Mouse (Mus musculus) C2C12 (cell line): ENCODE measurements around the gene Kif14. TPM values are rescaled to one million over a fixed set of nuclear protein-coding genes. Genes with fewer than 3 reads are reported as not detected.
"Not testable (repeated sequence)": the region's sequence is repeated elsewhere in the genome, so short reads cannot be mapped to it uniquely, and the experiment has no call there.

Source experiments
- H3K27me3 ChIP-seq: one replicate; pipeline ENCODE4 v1.6.1; 2011; ENCODE audit not compliant: control insufficient read depth, insufficient read depth, insufficient read length
- H3K36me3 ChIP-seq: one replicate; pipeline ENCODE4 v1.6.1; 2011; ENCODE audit not compliant: control insufficient read depth, insufficient read depth
- H3K4me3 ChIP-seq: one replicate; pipeline ENCODE4 v1.5.1; 2011; ENCODE audit warnings: mild to moderate bottlenecking, control low read depth; ENCODE audit not compliant: poor library complexity, insufficient read depth, severe bottlenecking
- H3K79me2 ChIP-seq: one replicate; pipeline ENCODE4 v1.6.1; 2011; ENCODE audit not compliant: control insufficient read depth, insufficient read depth
- H3K79me3 ChIP-seq: one replicate; pipeline ENCODE4 v1.6.1; 2011; ENCODE audit warnings: low read depth, control low read depth
- H3ac ChIP-seq: one replicate; pipeline ENCODE3; 2011; ENCODE audit warnings: low read depth; ENCODE audit not compliant: control insufficient read depth, insufficient read length
- CEBPB ChIP-seq: IDR thresholded peaks from one replicate; pipeline ENCODE4 v1.6.1; 2011; ENCODE audit warnings: low read depth, mild to moderate bottlenecking, control low read depth, moderate library complexity
- CTCF ChIP-seq: IDR thresholded peaks from one replicate; pipeline ENCODE4 v1.5.1; 2011; ENCODE audit not compliant: control insufficient read depth, insufficient read depth, insufficient read length
- FOSL1 ChIP-seq: IDR thresholded peaks from one replicate; pipeline ENCODE4 v1.8.0; 2011; ENCODE audit warnings: mild to moderate bottlenecking, low read length; ENCODE audit not compliant: poor library complexity, insufficient read depth, severe bottlenecking
- MAX ChIP-seq: IDR thresholded peaks from one replicate; pipeline ENCODE4 v1.6.1; 2011; ENCODE audit warnings: mild to moderate bottlenecking, control low read depth
- MYOD1 ChIP-seq: IDR thresholded peaks from one replicate; pipeline ENCODE4 v1.6.1; 2011; ENCODE audit warnings: low read depth; ENCODE audit not compliant: control insufficient read depth, insufficient read length
- MYOG ChIP-seq: IDR thresholded peaks from one replicate; pipeline ENCODE4 v1.6.1; 2011; ENCODE audit not compliant: control insufficient read depth, insufficient read length; ENCODE audit errors: extremely low read depth
- USF1 ChIP-seq: IDR thresholded peaks from one replicate; pipeline ENCODE4 v1.6.1; 2011; ENCODE audit warnings: low read depth, mild to moderate bottlenecking, control low read depth, moderate library complexity
- polyA plus RNA-seq: library from polyadenylated mRNA; unstranded; fragments of >200 nt; fragmentation: generic; extraction: Trizol; gene quantifications from one replicate; pipeline ENCODE4 v1.2.1, GENCODE M21; 2012; ENCODE audit warnings: missing spikeins

Kif14 gene
- polyA plus RNA-seq, 1 experiment = 2.8 TPM

GRCm38 (mm10) chr1:136550851-136551540 lies 84.9 kb downstream of the Kif14 start:
- TF ChIP-seq MYOG (no peak), CTCF (peak; percentile 88)
- Histone ChIP-seq H3K27me3 (no peaks in the 10 kb centered on the region), H3K36me3 (no peaks in the 10 kb centered on the region), H3K79me2 (no peaks in the 10 kb centered on the region), H3ac (no peak overlapping the region), H3K4me3 (no peak overlapping the region), H3K79me3 (no peaks in the 10 kb centered on the region)

GRCm38 (mm10) chr1:136554686-136555085 lies 88.5 kb downstream of the Kif14 start:
- H3K79me2 ChIP-seq = no peaks in the 10 kb centered on the region
- H3K4me3 ChIP-seq = no peak overlapping the region
- no peak overlapping the region for H3ac ChIP-seq
- no peaks in the 10 kb centered on the region for H3K36me3 ChIP-seq
- H3K79me3 ChIP-seq = no peaks in the 10 kb centered on the region
- no peak for TF ChIP-seq CTCF
- TF ChIP-seq MAX = no peak
- TF ChIP-seq FOSL1 = no peak
- TF ChIP-seq MYOG = no peak
- no peak for TF ChIP-seq CEBPB
- no peak for TF ChIP-seq USF1
- H3K27me3 ChIP-seq = no peaks in the 10 kb centered on the region

- no peak for TF ChIP-seq MYOG
- Histone ChIP-seq H3ac (no peak overlapping the region), H3K4me3 (no peak overlapping the region), H3K79me2 (no peaks in the 10 kb centered on the region), H3K36me3 (no peaks in the 10 kb centered on the region), H3K27me3 (no peaks in the 10 kb centered on the region), H3K79me3 (no peaks in the 10 kb centered on the region)
These were observed 89.7 kb downstream of the Kif14 start for GRCm38 (mm10) chr1:136555892-136556291.

- not testable (repeated sequence) for H3K4me3 ChIP-seq, H3K36me3 ChIP-seq, H3K79me3 ChIP-seq, H3K79me2 ChIP-seq, H3K27me3 ChIP-seq, H3ac ChIP-seq
These were observed 90.5 kb downstream of the Kif14 start for GRCm38 (mm10) chr1:136556643-136557042.

GRCm38 (mm10) chr1:136557436-136557835 lies 91.3 kb downstream of the Kif14 start:
- Histone ChIP-seq H3ac (no peak overlapping the region), H3K36me3 (no peaks in the 10 kb centered on the region), H3K4me3 (no peak overlapping the region), H3K27me3 (no peaks in the 10 kb centered on the region), H3K79me3 (no peaks in the 10 kb centered on the region), H3K79me2 (no peaks in the 10 kb centered on the region)
- no peak for TF ChIP-seq USF1
- no peak for TF ChIP-seq MYOG
- TF ChIP-seq CEBPB = no peak
- TF ChIP-seq CTCF = no peak
- TF ChIP-seq MYOD1 = no peak
- no peak for TF ChIP-seq FOSL1
- TF ChIP-seq MAX = no peak

- no peak overlapping the region for H3K4me3 ChIP-seq
- H3ac ChIP-seq = no peak overlapping the region
- H3K79me3 ChIP-seq = no peaks in the 10 kb centered on the region
- H3K79me2 ChIP-seq = no peaks in the 10 kb centered on the region
- H3K27me3 ChIP-seq = no peaks in the 10 kb centered on the region
- H3K36me3 ChIP-seq = no peaks in the 10 kb centered on the region
- TF ChIP-seq CTCF (no peak), USF1 (no peak), FOSL1 (no peak), MYOG (no peak), MAX (no peak), CEBPB (no peak), MYOD1 (no peak)
These were observed 92.6 kb downstream of the Kif14 start for GRCm38 (mm10) chr1:136558762-136559161.
